Mouse (Mus musculus) forebrain, embryonic 15.5 days (tissue): ENCODE data around the gene Them4. TPM values are rescaled to one million over a fixed set of nuclear protein-coding genes. Genes with fewer than 3 reads are reported as not detected.

Experiments used
- ATAC-seq: fragments of 200-750 bp; cut with Nextera tagmentation; replicated peaks from 2 replicates; pipeline ENCODE4 v1.8.0; 2017; ENCODE audit warnings: mild to moderate bottlenecking, moderate TSS enrichment, moderate library complexity
- H3K27ac ChIP-seq: fragments of 300-500 bp; sonication (generic); replicated peaks from 2 replicates; pipeline ENCODE4 v1.5.1; 2015; ENCODE audit warnings: mild to moderate bottlenecking, inconsistent platforms
- H3K27me3 ChIP-seq: fragments of 300-500 bp; sonication (generic); 2 replicates; pipeline ENCODE4 v1.6.1; 2015; ENCODE audit warnings: inconsistent platforms
- H3K36me3 ChIP-seq: fragments of 300-500 bp; sonication (generic); 2 replicates; pipeline ENCODE4 v1.6.1; 2015; ENCODE audit warnings: mild to moderate bottlenecking, inconsistent platforms
- H3K4me1 ChIP-seq: fragments of 300-500 bp; sonication (generic); 2 replicates; pipeline ENCODE4 v1.6.1; 2015; ENCODE audit warnings: inconsistent platforms
- H3K4me2 ChIP-seq: fragments of 300-500 bp; sonication (generic); replicated peaks from 2 replicates; pipeline ENCODE4 v1.6.1; 2015; ENCODE audit warnings: mild to moderate bottlenecking, inconsistent platforms
- H3K4me3 ChIP-seq: fragments of 300-500 bp; sonication (generic); 2 replicates; pipeline ENCODE4 v1.5.1; 2015; ENCODE audit warnings: mild to moderate bottlenecking, inconsistent platforms
- H3K9ac ChIP-seq: fragments of 300-500 bp; sonication (generic); replicated peaks from 2 replicates; pipeline ENCODE4 v1.6.1; 2015; ENCODE audit warnings: mild to moderate bottlenecking, inconsistent platforms
- H3K9me3 ChIP-seq: fragments of 300-500 bp; sonication (generic); 2 replicates; pipeline ENCODE4 v1.6.1; 2016; ENCODE audit warnings: inconsistent platforms
- WGBS: fragments of 180-500 bp; shearing (Covaris S2); methylation state at CpG from one replicate; pipeline ENCODE4 v1.1.7; 2015; ENCODE audit warnings: mixed read lengths; 5-methylcytosine and 5-hydroxymethylcytosine counted together
- polyA plus RNA-seq: library from polyadenylated mRNA; unstranded; fragments of >200 nt; fragmentation: Nextera tagmentation; extraction: Ambion mirVana; gene quantifications from 2 replicates; pipeline ENCODE4 v1.2.1, GENCODE M21; 2015

The Them4 gene
- polyA plus RNA-seq, 1 experiment from 2014 or later: 34.1 TPM

GRCm38 (mm10) chr3:94341959-94342422, 32.1 kb downstream of the Them4 start, which contains the start of gene Them5:
Them5 (plus strand) TSS chr3:94342099.
- no peak for ATAC-seq
- no peak within 1 kb of the TSS for H3K9ac ChIP-seq
- H3K4me2 ChIP-seq: no peak within 1 kb of the TSS
- peak within 1 kb of the TSS; percentile 47 for H3K27ac ChIP-seq
- WGBS: 43% methylated on average over 3 of the region's 3 CpGs
- no peak within 1 kb of the TSS for H3K4me3 ChIP-seq
- 0 out of 2 replicates have a peak, but pooled peaks cover 3% of the 10 kb centered on the region for H3K4me1 ChIP-seq
- no peaks in the 10 kb centered on the region for H3K27me3 ChIP-seq
- H3K36me3 ChIP-seq: no peaks in the 10 kb centered on the region
- no peaks in the 10 kb centered on the region for H3K9me3 ChIP-seq

GRCm38 (mm10) chr3:94342552-94342951, 32.7 kb downstream of the Them4 start:
- Histone ChIP-seq H3K36me3 (no peaks in the 10 kb centered on the region), H3K27me3 (no peaks in the 10 kb centered on the region), H3K4me2 (no peak overlapping the region), H3K9ac (no peak overlapping the region), H3K4me1 (0 out of 2 replicates have a peak, but pooled peaks cover 3% of the 10 kb centered on the region), H3K9me3 (no peaks in the 10 kb centered on the region), H3K4me3 (no peak overlapping the region), H3K27ac (peak overlapping the region; percentile 47)
- WGBS: 63% methylated on average over 1 of the region's 1 CpGs
- ATAC-seq: peak; percentile 63

- Histone ChIP-seq H3K9ac (no peak overlapping the region), H3K4me3 (no peak overlapping the region), H3K9me3 (no peaks in the 10 kb centered on the region), H3K27me3 (no peaks in the 10 kb centered on the region), H3K36me3 (no peaks in the 10 kb centered on the region), H3K4me2 (no peak overlapping the region), H3K27ac (no peak overlapping the region), H3K4me1 (0 out of 2 replicates have a peak, but pooled peaks cover 3% of the 10 kb centered on the region)
- WGBS: 89% methylated on average over 2 of the region's 2 CpGs
- no peak for ATAC-seq
Observed at GRCm38 (mm10) chr3:94344182-94344581, 34.3 kb downstream of the Them4 start.

GRCm38 (mm10) chr3:94344897-94345296, 35.0 kb downstream of the Them4 start:
- Histone ChIP-seq H3K27me3 (no peaks in the 10 kb centered on the region), H3K9me3 (no peaks in the 10 kb centered on the region), H3K9ac (no peak overlapping the region), H3K4me3 (no peak overlapping the region), H3K36me3 (no peaks in the 10 kb centered on the region), H3K27ac (no peak overlapping the region), H3K4me1 (0 out of 2 replicates have a peak, but pooled peaks cover 3% of the 10 kb centered on the region), H3K4me2 (no peak overlapping the region)
- ATAC-seq: no peak
- WGBS: 50% methylated on average over 3 of the region's 3 CpGs

GRCm38 (mm10) chr3:94348146-94348545, 38.3 kb downstream of the Them4 start:
- H3K4me2 ChIP-seq: no peak overlapping the region
- H3K27me3 ChIP-seq: no peaks in the 10 kb centered on the region
- H3K9ac ChIP-seq: no peak overlapping the region
- H3K27ac ChIP-seq: no peak overlapping the region
- no peak overlapping the region for H3K4me3 ChIP-seq
- H3K9me3 ChIP-seq: no peaks in the 10 kb centered on the region
- WGBS: 89% methylated on average over 2 of the region's 2 CpGs
- H3K36me3 ChIP-seq: no peaks in the 10 kb centered on the region
- no peak for ATAC-seq
- no peaks in the 10 kb centered on the region for H3K4me1 ChIP-seq

- no peaks in the 10 kb centered on the region for H3K9me3 ChIP-seq
- H3K4me2 ChIP-seq: no peak overlapping the region
- no peak overlapping the region for H3K27ac ChIP-seq
- no peak overlapping the region for H3K4me3 ChIP-seq
- H3K36me3 ChIP-seq: no peaks in the 10 kb centered on the region
- peaks cover 11% of the 10 kb centered on the region; the same call in 1 of the 2 replicates for H3K27me3 ChIP-seq
- peaks cover 12% of the 10 kb centered on the region for H3K4me1 ChIP-seq
- WGBS: 5% methylated on average over 1 of the region's 1 CpGs
- H3K9ac ChIP-seq: no peak overlapping the region
- no peak for ATAC-seq
Observed at GRCm38 (mm10) chr3:94360812-94361211, 50.9 kb downstream of the Them4 start.

- H3K36me3 ChIP-seq: no peaks in the 10 kb centered on the region
- peak within 1 kb of the TSS; percentile 59 for H3K4me3 ChIP-seq
- peak within 1 kb of the TSS; percentile 75 for H3K9ac ChIP-seq
- H3K4me1 ChIP-seq: peaks cover 12% of the 10 kb centered on the region
- no peak within 1 kb of the TSS for H3K27ac ChIP-seq
- 19% methylated on average over 7 of the region's 7 CpGs for WGBS
- no peak for ATAC-seq
- H3K9me3 ChIP-seq: no peaks in the 10 kb centered on the region
- peak within 1 kb of the TSS; percentile 92 for H3K4me2 ChIP-seq
- peaks cover 15% of the 10 kb centered on the region; the same call in 1 of the 2 replicates for H3K27me3 ChIP-seq
Observed at GRCm38 (mm10) chr3:94362138-94362537, 52.2 kb downstream of the Them4 start, which contains the start of gene C2cd4d. C2cd4d (plus strand) TSS chr3:94362438.

- peaks cover 12% of the 10 kb centered on the region for H3K4me1 ChIP-seq
- H3K4me3 ChIP-seq: peak overlapping the region; percentile 59
- peak overlapping the region; percentile 75 for H3K9ac ChIP-seq
- peaks cover 15% of the 10 kb centered on the region; the same call in 1 of the 2 replicates for H3K27me3 ChIP-seq
- H3K9me3 ChIP-seq: no peaks in the 10 kb centered on the region
- 7% methylated on average over 96 of the region's 97 CpGs for WGBS
- no peaks in the 10 kb centered on the region for H3K36me3 ChIP-seq
- ATAC-seq: peak; percentile 79
- peak overlapping the region; percentile 53 for H3K27ac ChIP-seq
- H3K4me2 ChIP-seq: peak overlapping the region; percentile 92
Observed at GRCm38 (mm10) chr3:94363291-94364153, 53.6 kb downstream of the Them4 start.

GRCm38 (mm10) chr3:94364154-94364526, 54.3 kb downstream of the Them4 start:
- ATAC-seq: peak; percentile 61
- peak overlapping the region; percentile 92 for H3K4me2 ChIP-seq
- H3K9me3 ChIP-seq: no peaks in the 10 kb centered on the region
- WGBS: 4% methylated on average over 23 of the region's 23 CpGs
- H3K4me3 ChIP-seq: peak overlapping the region; percentile 59
- peak overlapping the region; percentile 75 for H3K9ac ChIP-seq
- no peaks in the 10 kb centered on the region for H3K36me3 ChIP-seq
- H3K27me3 ChIP-seq: peaks cover 15% of the 10 kb centered on the region; the same call in 1 of the 2 replicates
- peak overlapping the region; percentile 53 for H3K27ac ChIP-seq
- peaks cover 12% of the 10 kb centered on the region for H3K4me1 ChIP-seq

GRCm38 (mm10) chr3:94366761-94367160, 56.9 kb downstream of the Them4 start:
- Histone ChIP-seq H3K9me3 (no peaks in the 10 kb centered on the region), H3K4me2 (no peak overlapping the region), H3K27ac (no peak overlapping the region), H3K4me1 (peaks cover 16% of the 10 kb centered on the region), H3K9ac (no peak overlapping the region), H3K4me3 (no peak overlapping the region), H3K36me3 (no peaks in the 10 kb centered on the region), H3K27me3 (peaks cover 15% of the 10 kb centered on the region; the same call in 1 of the 2 replicates)
- ATAC-seq: peak; percentile 29
- WGBS: 20% methylated on average over 3 of the region's 3 CpGs

- WGBS: 87% methylated on average over 6 of the region's 6 CpGs
- H3K36me3 ChIP-seq: no peaks in the 10 kb centered on the region
- H3K27me3 ChIP-seq: peaks cover 15% of the 10 kb centered on the region; the same call in 1 of the 2 replicates
- no peak overlapping the region for H3K9ac ChIP-seq
- no peak overlapping the region for H3K4me2 ChIP-seq
- no peak overlapping the region for H3K27ac ChIP-seq
- H3K9me3 ChIP-seq: no peaks in the 10 kb centered on the region
- no peak for ATAC-seq
- H3K4me3 ChIP-seq: no peak overlapping the region
- peaks cover 24% of the 10 kb centered on the region for H3K4me1 ChIP-seq
Observed at GRCm38 (mm10) chr3:94367511-94367910, 57.6 kb downstream of the Them4 start.

GRCm38 (mm10) chr3:94368631-94369030, 58.7 kb downstream of the Them4 start:
- Histone ChIP-seq H3K4me1 (peaks cover 29% of the 10 kb centered on the region), H3K27me3 (peaks cover 11% of the 10 kb centered on the region; the same call in 1 of the 2 replicates), H3K4me3 (no peak overlapping the region), H3K4me2 (no peak overlapping the region), H3K36me3 (no peaks in the 10 kb centered on the region), H3K27ac (no peak overlapping the region), H3K9me3 (no peaks in the 10 kb centered on the region), H3K9ac (no peak overlapping the region)
- WGBS: 65% methylated on average over 6 of the region's 6 CpGs
- ATAC-seq: no peak
